28 mouse cellular contexts compared by ENCODE assay signal in the genomic region with DNA sequence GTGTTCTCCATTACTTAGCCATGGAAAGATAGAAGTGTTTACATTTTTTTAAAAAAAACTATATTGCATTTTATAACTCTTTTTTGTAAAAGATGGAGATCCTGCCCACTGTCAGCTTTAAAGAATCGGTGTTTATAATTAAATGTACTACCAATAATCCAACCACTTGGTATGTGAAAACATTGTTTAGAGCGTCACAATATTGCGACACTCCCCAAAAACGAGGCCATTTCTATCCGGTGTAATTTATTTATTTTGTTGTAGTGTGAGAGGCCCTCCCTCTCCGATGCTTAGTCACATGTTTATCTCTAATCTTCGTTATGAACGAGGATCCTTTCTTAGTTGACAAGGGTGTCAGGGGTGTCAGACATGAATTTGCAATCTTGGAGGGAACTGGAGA. TPM values are rescaled to one million over a fixed set of nuclear protein-coding genes. Genes with fewer than 3 reads are reported as not detected.
"Had no signal": no experiment of that assay in that cellular context is flagged by ENCODE, and none has a peak within 500 bp of the region (broad histone marks: within the 10 kb centered on the region; RNA-seq: fewer than 3 reads in every experiment).

No protein-coding gene starts in this region.

- H3K4me1 ChIP-seq: hindbrain, embryonic 15.5 days; liver, embryonic 13.5 days; megakaryocyte, embryonic 14.5 days; midbrain, embryonic 10.5 days; midbrain, embryonic 13.5 days; neural tube, embryonic 13.5 days had no signal

- H3K9me3 ChIP-seq: hindbrain, embryonic 15.5 days; liver, embryonic 13.5 days; megakaryocyte, embryonic 14.5 days; midbrain, embryonic 10.5 days; midbrain, embryonic 13.5 days; neural tube, embryonic 13.5 days had no signal

- H3K4me2 ChIP-seq: hindbrain, embryonic 15.5 days; liver, embryonic 13.5 days; midbrain, embryonic 13.5 days; neural tube, embryonic 13.5 days had no signal

- H3K27ac ChIP-seq: hindbrain, embryonic 15.5 days; layer of hippocampus, adult 2 months; liver, embryonic 13.5 days; midbrain, embryonic 10.5 days; midbrain, embryonic 13.5 days; neural tube, embryonic 13.5 days had no signal

- H3K4me3 ChIP-seq: hindbrain, embryonic 15.5 days; layer of hippocampus, adult 2 months; liver, embryonic 13.5 days; megakaryocyte, embryonic 14.5 days; midbrain, embryonic 10.5 days; midbrain, embryonic 13.5 days; myocyte; neural tube, embryonic 13.5 days had no signal

- H3K36me3 ChIP-seq: hindbrain, embryonic 15.5 days; liver, embryonic 13.5 days; midbrain, embryonic 10.5 days; midbrain, embryonic 13.5 days; neural tube, embryonic 13.5 days had no signal

- DNase-seq: kidney, adult 18-20 months; kidney, adult 9 months; kidney, postnatal 14 days; kidney, postnatal 4 days; layer of hippocampus, adult 9-11 months; liver, embryonic 13.5 days; lung, postnatal 14 days; thymus, adult 2 months; thymus, postnatal 14 days; thymus, postnatal 4 days had no signal

- H3K9ac ChIP-seq: hindbrain, embryonic 15.5 days; liver, embryonic 13.5 days; midbrain, embryonic 13.5 days; neural tube, embryonic 13.5 days had no signal

- ATAC-seq: midbrain, embryonic 13.5 days; midbrain, embryonic 16.5 days had no signal

- H3K27me3 ChIP-seq: hindbrain, embryonic 15.5 days; liver, embryonic 13.5 days; megakaryocyte, embryonic 14.5 days; midbrain, embryonic 13.5 days; neural tube, embryonic 13.5 days had no signal

RNA-seq across cellular contexts. Expression of gene Epgn, which starts 21.1 kb away (rescaled TPM):
- total RNA-seq: liver, adult 2 months; monocyte, adult 5-6 weeks; neutrophil, adult 5-6 weeks had no signal
- polyA plus RNA-seq: liver, adult 2 months; liver, embryonic 16.5 days; stomach, embryonic 14.5 days had no signal

RNA-seq across cellular contexts. Expression of gene Ereg, which starts 26.0 kb away (rescaled TPM):
- total RNA-seq: layer of hippocampus, adult 2 months; layer of hippocampus, postnatal 25 days; left cerebral cortex, adult 18-20 months; left cerebral cortex, postnatal 36 days; monocyte, adult 5-6 weeks had no signal
- polyA plus RNA-seq: kidney, embryonic 16.5 days; limb, embryonic 11.5 days; midbrain, embryonic 10.5 days; midbrain, embryonic 13.5 days; midbrain, embryonic 16.5 days; neural tube, embryonic 13.5 days had no signal
